Mouse (Mus musculus) large intestine, adult 2 months (tissue): ENCODE results near the gene Tnpo2. TPM values are rescaled to one million over a fixed set of nuclear protein-coding genes. Genes with fewer than 3 reads are reported as not detected.

ENCODE experiments used
- DNase-seq: peaks from one replicate; pipeline ENCODE4 v3.0.0-alpha.2; 2012; ENCODE audit warnings: low read depth, low spot score
- WGBS: fragments of 180-500 bp; shearing (Covaris S2); methylation state at CpG from one replicate; pipeline ENCODE4 v1.1.7; 2018; 5-methylcytosine and 5-hydroxymethylcytosine counted together
- polyA plus RNA-seq: library from polyadenylated mRNA; depleted of rRNA; stranded (reverse); fragments of >200 nt; gene quantifications from 2 replicates; pipeline ENCODE4 v1.2.3, GENCODE M21; 2012; rRNA removed

The Tnpo2 gene
- polyA plus RNA-seq, 1 experiment = 34.5 TPM

GRCm38 (mm10) chr8:85095566-85095965 lies 58.9 kb downstream of the Tnpo2 start:
- WGBS = 96% methylated on average over 7 of the region's 7 CpGs
- DNase-seq = no peak

- WGBS = 94% methylated on average over 16 of the region's 16 CpGs
- no peak for DNase-seq
These were observed 59.5 kb downstream of the Tnpo2 start for GRCm38 (mm10) chr8:85096196-85096595.

GRCm38 (mm10) chr8:85096850-85097249 lies 60.1 kb downstream of the Tnpo2 start:
- WGBS = 82% methylated on average over 4 of the region's 4 CpGs
- no peak for DNase-seq

DNA sequence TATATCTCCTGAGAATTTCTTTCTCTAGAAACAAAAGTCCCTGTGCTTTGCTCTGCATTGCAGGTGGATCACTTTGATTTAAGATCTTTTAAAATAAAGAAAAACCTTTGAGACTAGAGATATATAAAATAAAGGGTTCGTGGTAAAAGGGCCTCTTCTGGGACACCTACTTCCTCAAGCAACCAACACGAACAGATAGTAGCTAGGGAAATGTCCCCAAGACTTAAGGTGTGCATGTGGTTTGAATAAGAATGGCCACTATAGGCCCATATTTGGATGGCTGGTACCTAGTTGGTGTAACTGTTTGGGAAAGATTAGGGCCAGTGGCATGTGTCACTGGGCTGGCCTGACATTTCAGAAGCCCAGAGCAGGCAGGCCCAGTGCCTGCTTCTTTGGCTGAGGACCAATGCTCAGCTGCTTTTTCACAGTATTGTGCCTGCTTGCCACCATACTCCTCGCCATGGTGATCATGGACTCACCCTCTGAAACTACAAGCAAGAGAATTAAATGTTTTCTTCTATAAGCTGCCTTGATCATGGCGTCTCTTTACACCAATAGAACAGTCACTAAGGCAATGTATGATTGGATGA lies 63.5 kb downstream of the Tnpo2 start:
- DNase-seq = no peak
- 80% methylated on average over 4 of the region's 4 CpGs for WGBS

Other genes with a start within 250 kb of the Tnpo2 start
- 14.5 and 15.4 TPM in 2 replicates for gene Nfix, start 236.6 kb upstream of the Tnpo2 start, polyA plus RNA-seq
- gene Dand5, start 214.1 kb upstream of the Tnpo2 start, polyA plus RNA-seq = 1.9 and 3.0 TPM in 2 replicates
- 13.4 and 22.8 TPM in 2 replicates for gene Gadd45gip1, start 205.4 kb upstream of the Tnpo2 start, polyA plus RNA-seq
- gene Rad23a, start 196.2 kb upstream of the Tnpo2 start, polyA plus RNA-seq = 49.3 and 65.9 TPM in 2 replicates
- 402 and 404 TPM in 2 replicates for gene Calr, start 190.0 kb upstream of the Tnpo2 start, polyA plus RNA-seq
- gene Farsa, start 179.9 kb upstream of the Tnpo2 start, polyA plus RNA-seq = 50.9 and 54.2 TPM in 2 replicates
- gene Syce2, start 164.8 kb upstream of the Tnpo2 start, polyA plus RNA-seq = 3.5 and 5.5 TPM in 2 replicates
- gene Gcdh, start 143.0 kb upstream of the Tnpo2 start, polyA plus RNA-seq = 38.6 and 64.2 TPM in 2 replicates
- gene Klf1, start 135.0 kb upstream of the Tnpo2 start, polyA plus RNA-seq = 0.38 and 0.43 TPM in 2 replicates
- 8.4 and 8.7 TPM in 2 replicates for gene Dnase2a, start 128.4 kb upstream of the Tnpo2 start, polyA plus RNA-seq
- 0.36 and 0.49 TPM in 2 replicates for gene Mast1, start 99.6 kb upstream of the Tnpo2 start, polyA plus RNA-seq
- not detected in 2 replicates for gene Rtbdn, start 89.9 kb upstream of the Tnpo2 start, polyA plus RNA-seq
- gene Gm49661, start 67.5 kb upstream of the Tnpo2 start, polyA plus RNA-seq = 1.2 and 1.4 TPM in 2 replicates
- gene Prdx2, start 67.3 kb upstream of the Tnpo2 start, polyA plus RNA-seq = 183 and 200 TPM in 2 replicates
- 48.2 and 52.8 TPM in 2 replicates for gene Rnaseh2a, start 67.1 kb upstream of the Tnpo2 start, polyA plus RNA-seq
- gene Junb, start 58.2 kb upstream of the Tnpo2 start, polyA plus RNA-seq = 80.2 and 118 TPM in 2 replicates
- 33.8 and 49.0 TPM in 2 replicates for gene Hook2, start 46.3 kb upstream of the Tnpo2 start, polyA plus RNA-seq
- 0.33 TPM in 1 of 2 replicates, not detected in the other for gene Best2, start 22.4 kb upstream of the Tnpo2 start, polyA plus RNA-seq
- gene Asna1, start 11.6 kb upstream of the Tnpo2 start, polyA plus RNA-seq = 142 and 146 TPM in 2 replicates
- gene Trir, start 10.1 kb upstream of the Tnpo2 start, polyA plus RNA-seq = 93.9 and 101 TPM in 2 replicates
- gene Fbxw9, start 23.1 kb downstream of the Tnpo2 start, polyA plus RNA-seq = 33.9 and 40.8 TPM in 2 replicates
- gene Gm5741, start 31.1 kb downstream of the Tnpo2 start, polyA plus RNA-seq = 0.73 and 1.0 TPM in 2 replicates
- 33.3 and 41.4 TPM in 2 replicates for gene Dhps, start 34.8 kb downstream of the Tnpo2 start, polyA plus RNA-seq
- gene Wdr83os, start 43.8 kb downstream of the Tnpo2 start, polyA plus RNA-seq = 121 and 139 TPM in 2 replicates
- gene Wdr83, start 44.4 kb downstream of the Tnpo2 start, polyA plus RNA-seq = 29.4 and 33.9 TPM in 2 replicates
- gene Man2b1, start 46.4 kb downstream of the Tnpo2 start, polyA plus RNA-seq = 37.4 and 64.2 TPM in 2 replicates
- 0.96 and 1.5 TPM in 2 replicates for gene Zfp791, start 86.2 kb downstream of the Tnpo2 start, polyA plus RNA-seq
- not detected in 2 replicates for gene Cks1brt, start 115.0 kb downstream of the Tnpo2 start, polyA plus RNA-seq
- gene Olfr371, start 189.1 kb downstream of the Tnpo2 start, polyA plus RNA-seq = not detected in 2 replicates